Mouse (Mus musculus) heart, postnatal 14 days (tissue): ENCODE measurements around the gene Olfr832. TPM values are rescaled to one million over a fixed set of nuclear protein-coding genes. Genes with fewer than 3 reads are reported as not detected.
"Not testable (repeated sequence)": the region's sequence is repeated elsewhere in the genome, so short reads cannot be mapped to it uniquely, and the experiment has no call there.

Experiments
- DNase-seq, 2 experiments: peaks; one replicate each; pipeline ENCODE4 v3.0.0; 2021 to 2022
- intact Hi-C: fragments of 180-260 bp; cut with DNase I; formaldehyde crosslinking; loops from one replicate; pipeline ENCODE4 v1.15.1; 2025
- long read RNA-seq, 2 experiments: library from polyadenylated mRNA; stranded (forward); transcript quantifications; one replicate each; pipeline ENCODE4 v2.0.0; 2021
- total RNA-seq, 2 experiments: library from RNA; stranded (reverse); gene quantifications; 2 replicates each; pipeline ENCODE4 v1.2.3; 2021

The Olfr832 gene
- total RNA-seq, result not detected
- long read RNA-seq, experiment 1, result 0 reads
- long read RNA-seq, experiment 2, result 0 reads

DNA sequence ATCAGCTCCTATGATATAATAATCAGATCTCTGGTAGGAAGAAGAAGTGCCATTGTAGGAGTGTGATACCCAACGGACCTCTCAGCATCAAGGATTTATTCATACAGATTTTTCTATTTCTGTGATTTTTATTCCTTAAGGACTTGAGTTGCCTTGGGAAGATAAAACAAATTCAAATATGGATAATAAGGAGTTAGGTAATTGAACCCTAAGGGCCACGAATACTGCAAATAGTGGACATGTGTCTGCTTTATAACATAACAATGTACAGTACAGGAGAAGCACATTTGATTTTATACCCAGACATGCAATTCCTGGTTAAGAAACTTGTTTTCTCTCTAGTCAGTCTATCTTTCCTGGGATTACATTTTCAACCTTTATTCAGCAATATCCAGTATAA lies at the start of gene Olfr832:
Gene Olfr832 (plus strand): TSS at position 301 of the 400 bp plus-strand sequence.
- intact Hi-C loops, DNase-seq: not testable (repeated sequence)

DNA sequence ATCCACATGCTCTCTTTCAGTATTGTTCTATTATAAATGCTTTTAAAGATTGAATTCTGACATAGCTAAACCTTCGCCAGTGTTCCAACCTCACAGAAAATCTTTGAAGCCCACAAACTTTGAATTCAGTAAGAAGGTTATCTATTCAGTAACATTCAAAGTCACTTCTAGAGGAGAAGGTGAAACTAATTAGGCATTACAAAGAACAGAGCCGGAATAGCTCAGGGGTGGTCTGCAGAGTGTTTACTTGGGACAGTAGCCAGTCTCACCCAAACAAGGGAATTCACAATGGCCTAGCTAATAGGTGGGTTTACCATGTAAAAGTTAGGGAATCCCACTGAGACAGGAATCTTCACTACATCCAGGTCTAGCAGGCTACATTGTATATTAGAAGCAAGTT lies 29.2 kb upstream of the Olfr832 start:
- DNase-seq, result not testable (repeated sequence)

DNA sequence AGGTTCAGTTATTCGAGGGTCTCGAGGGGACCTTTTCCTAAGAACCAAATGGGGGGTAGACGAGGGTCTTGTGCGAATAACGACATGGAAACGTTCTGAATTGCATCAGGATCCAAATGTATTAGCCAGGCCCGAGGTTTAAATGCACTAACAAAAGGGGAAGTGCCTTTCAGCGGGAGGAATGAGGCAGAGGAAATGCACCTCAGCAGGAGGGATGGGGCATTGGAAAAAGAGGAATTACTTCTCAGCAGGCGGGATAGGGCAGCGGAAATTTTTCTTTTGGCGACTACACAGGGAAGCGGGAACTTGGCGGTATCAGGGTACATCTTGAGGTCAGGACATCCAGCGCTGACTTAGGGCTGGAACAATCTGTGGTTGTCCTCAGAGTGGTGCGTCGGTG lies 9.0 kb upstream of the Olfr832 start:
- DNase-seq, intact Hi-C loops: not testable (repeated sequence)

More for the DNA sequence above, 29.2 kb upstream of the Olfr832 start:
- intact Hi-C loops, result not testable (repeated sequence)

DNA sequence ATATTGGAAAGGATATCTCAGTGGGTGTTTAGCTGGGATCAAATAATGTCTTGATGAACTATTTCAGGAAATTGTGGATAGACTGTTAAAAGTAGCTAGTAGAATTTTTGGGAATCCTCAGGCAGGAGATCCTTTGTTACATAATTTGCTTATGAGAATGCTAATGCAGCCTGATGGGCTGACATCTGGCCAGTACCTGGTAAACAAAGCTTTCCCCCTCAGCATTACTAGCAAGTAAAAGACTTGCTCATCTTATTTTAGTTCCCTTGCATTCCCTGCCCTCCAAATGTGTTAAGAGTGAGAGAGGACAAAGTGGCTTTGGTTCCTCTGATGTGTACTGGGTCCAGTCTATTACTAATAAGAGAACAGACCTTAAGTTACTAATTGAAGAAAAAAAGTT lies 25.1 kb downstream of the Olfr832 start:
- intact Hi-C loops, result loop anchor here (1.0 kb wide), 1 partner anchor 44 kb away; no protein-coding TSS in a partner anchor
- DNase-seq, result no peak

GRCm38 (mm10) chr9:18987690-18988089 lies 50.8 kb downstream of the Olfr832 start, which contains the start of gene Olfr834:
TSS of gene Olfr834 (plus strand) at chr9:18987990.
- intact Hi-C loops, result no loop called here

More at GRCm38 (mm10) chr9:18987690-18988089, 50.8 kb downstream of the Olfr832 start, which contains the start of gene Olfr834:
- no peak for DNase-seq

Other genes starting within 250 kb of the Olfr832 start
- gene Olfr24, start 173.1 kb upstream of the Olfr832 start, total RNA-seq, result not detected
- gene Olfr828, start 117.6 kb upstream of the Olfr832 start, total RNA-seq, result not detected
- gene Olfr829, start 82.2 kb upstream of the Olfr832 start, total RNA-seq, result not detected
- not detected for gene Olfr830, start 62.4 kb upstream of the Olfr832 start, total RNA-seq
- not detected for gene Olfr834, start 50.9 kb downstream of the Olfr832 start, total RNA-seq
- not detected for gene Olfr835, start 95.6 kb downstream of the Olfr832 start, total RNA-seq
- not detected for gene Olfr836, start 183.3 kb downstream of the Olfr832 start, total RNA-seq
- gene Olfr837, start 199.2 kb downstream of the Olfr832 start, total RNA-seq, result not detected
- gene Olfr839-ps1, start 240.2 kb downstream of the Olfr832 start, total RNA-seq, result not detected